Mouse (Mus musculus) limb, embryonic 14.5 days (tissue): Measurements from ENCODE around the gene Ufsp2. TPM values are rescaled to one million over a fixed set of nuclear protein-coding genes. Genes with fewer than 3 reads are reported as not detected.

Experiments
- ATAC-seq: fragments of 200-750 bp; cut with Nextera tagmentation; 2 replicates; pipeline ENCODE4 v1.8.0; 2017; ENCODE audit warnings: low read depth, moderate number of reproducible peaks, moderate TSS enrichment; ENCODE audit not compliant: low FRiP score
- DNase-seq: peaks from one replicate; pipeline ENCODE4 v3.0.0-alpha.2; 2015; ENCODE audit warnings: low spot score
- H3K27ac ChIP-seq: fragments of 300-500 bp; sonication (generic); replicated peaks from 2 replicates; pipeline ENCODE4 v1.5.1; 2014; ENCODE audit warnings: low read depth, mild to moderate bottlenecking, low read length, moderate library complexity, mixed read lengths
- H3K27me3 ChIP-seq: fragments of 300-500 bp; sonication (generic); 2 replicates; pipeline ENCODE4 v1.6.1; 2014; ENCODE audit warnings: low read length, mixed read lengths; ENCODE audit not compliant: control insufficient read depth, insufficient read depth
- H3K36me3 ChIP-seq: fragments of 300-500 bp; sonication (generic); 2 replicates; pipeline ENCODE4 v1.6.1; 2014; ENCODE audit warnings: mild to moderate bottlenecking, low read length, moderate library complexity, mixed read lengths; ENCODE audit not compliant: control insufficient read depth, insufficient read depth
- H3K4me1 ChIP-seq: fragments of 300-500 bp; sonication (generic); 2 replicates; pipeline ENCODE4 v1.6.1; 2014; ENCODE audit warnings: antibody characterized with exemption, low read length, mixed read lengths; ENCODE audit not compliant: control insufficient read depth, insufficient read depth
- H3K4me2 ChIP-seq: fragments of 300-500 bp; sonication (generic); replicated peaks from 2 replicates; pipeline ENCODE4 v1.6.1; 2014; ENCODE audit warnings: low read depth, mild to moderate bottlenecking, low read length, moderate library complexity; ENCODE audit not compliant: severe bottlenecking
- H3K4me3 ChIP-seq: fragments of 300-500 bp; sonication (generic); replicated peaks from 2 replicates; pipeline ENCODE4 v1.5.1; 2014; ENCODE audit warnings: low read length
- H3K9ac ChIP-seq: fragments of 300-500 bp; sonication (generic); 2 replicates; pipeline ENCODE4 v1.6.1; 2014; ENCODE audit warnings: mild to moderate bottlenecking, low read depth, low read length, moderate library complexity; ENCODE audit not compliant: severe bottlenecking
- H3K9me3 ChIP-seq: fragments of 300-500 bp; sonication (generic); 2 replicates; pipeline ENCODE4 v1.6.1; 2016; ENCODE audit warnings: low read length; ENCODE audit not compliant: control insufficient read depth
- POLR2A ChIP-seq: fragments of 200-500 bp; IDR thresholded peaks from 2 replicates; pipeline ENCODE4 v1.8.0; 2012; ENCODE audit warnings: inconsistent platforms, mild to moderate bottlenecking, moderate library complexity, borderline replicate concordance; ENCODE audit not compliant: insufficient read depth, insufficient read length; ENCODE audit errors: extremely low read depth
- WGBS: fragments of 180-500 bp; shearing (Covaris S2); extraction: QIAGEN DNeasy Blood & Tissue Kit; methylation state at CpG from one replicate; pipeline ENCODE4 v1.1.7; 2014; 5-methylcytosine and 5-hydroxymethylcytosine counted together
- polyA plus RNA-seq, 2 experiments: library from polyadenylated mRNA; depleted of rRNA in 1 of 2; stranded (reverse) in 1 of 2; unstranded in 1 of 2; fragments of >200 nt; fragmentation: Nextera tagmentation in 1 of 2; extraction: Ambion mirVana in 1 of 2; gene quantifications; 2 replicates each; pipeline versions ENCODE4 v1.2.1 to v1.2.3; 2012 to 2014

Ufsp2 gene
- polyA plus RNA-seq, 2 experiments: 62.3 to 92.5 TPM

- Histone ChIP-seq H3K9me3 (no peaks in the 10 kb centered on the region), H3K9ac (peak overlapping the region; percentile 73), H3K4me1 (peaks cover 3% of the 10 kb centered on the region; the same call in 1 of the 2 replicates), H3K27me3 (no peaks in the 10 kb centered on the region), H3K4me3 (peak overlapping the region; percentile 54), H3K36me3 (peaks cover 25% of the 10 kb centered on the region), H3K27ac (peak overlapping the region; percentile 91), H3K4me2 (peak overlapping the region; percentile 73)
- 0 out of 2 replicates have a peak, but pooled peaks have one; percentile 80 for TF ChIP-seq POLR2A
- peak; percentile 97 for DNase-seq
- 6% methylated on average over 51 of the region's 55 CpGs for WGBS
- ATAC-seq: peak; percentile 99
Measured at GRCm38 (mm10) chr8:45999784-46000705, 24.7 kb downstream of the Ufsp2 start.

GRCm38 (mm10) chr8:46005596-46005995, 30.3 kb downstream of the Ufsp2 start, which contains the start of gene Ankrd37:
TSS of gene Ankrd37 (minus strand) at chr8:46005707.
- Histone ChIP-seq H3K4me2 (no peak within 1 kb of the TSS), H3K36me3 (no peaks in the 10 kb centered on the region), H3K9me3 (no peaks in the 10 kb centered on the region), H3K9ac (no peak within 1 kb of the TSS), H3K27ac (no peak within 1 kb of the TSS), H3K4me1 (peaks cover 2% of the 10 kb centered on the region), H3K4me3 (no peak within 1 kb of the TSS), H3K27me3 (no peaks in the 10 kb centered on the region)
- DNase-seq (no peak), ATAC-seq (no peak)
- WGBS: 71% methylated on average over 4 of the region's 4 CpGs
- TF ChIP-seq POLR2A: no peak

- no peak overlapping the region for H3K9ac ChIP-seq
- no peak overlapping the region for H3K4me3 ChIP-seq
- DNase-seq (no peak), ATAC-seq (no peak)
- no peak for TF ChIP-seq POLR2A
- no peaks in the 10 kb centered on the region for H3K27me3 ChIP-seq
- H3K36me3 ChIP-seq: no peaks in the 10 kb centered on the region
- WGBS: 32% methylated on average over 3 of the region's 3 CpGs
- H3K9me3 ChIP-seq: no peaks in the 10 kb centered on the region
- H3K4me2 ChIP-seq: no peak overlapping the region
- no peak overlapping the region for H3K27ac ChIP-seq
- H3K4me1 ChIP-seq: peaks cover 9% of the 10 kb centered on the region
Measured at GRCm38 (mm10) chr8:46007050-46007672, 31.8 kb downstream of the Ufsp2 start.

- H3K9ac ChIP-seq: peak overlapping the region; percentile 45
- no peak for TF ChIP-seq POLR2A
- peaks cover 9% of the 10 kb centered on the region for H3K4me1 ChIP-seq
- H3K27ac ChIP-seq: no peak overlapping the region
- DNase-seq (no peak), ATAC-seq (no peak)
- H3K4me3 ChIP-seq: 0 out of 2 replicates have a peak overlapping the region, but pooled peaks have one; percentile 1
- no peaks in the 10 kb centered on the region for H3K9me3 ChIP-seq
- no peaks in the 10 kb centered on the region for H3K27me3 ChIP-seq
- H3K36me3 ChIP-seq: no peaks in the 10 kb centered on the region
- peak overlapping the region; percentile 43 for H3K4me2 ChIP-seq
- 62% methylated on average over 2 of the region's 2 CpGs for WGBS
Measured at GRCm38 (mm10) chr8:46010306-46010705, 35.0 kb downstream of the Ufsp2 start.
